Mouse (Mus musculus) midbrain, embryonic 12.5 days (tissue): ENCODE results near the gene Smyd2. TPM values are rescaled to one million over a fixed set of nuclear protein-coding genes. Genes with fewer than 3 reads are reported as not detected.

ENCODE experiments used
- ATAC-seq: fragments of 200-750 bp; cut with Nextera tagmentation; 2 replicates; pipeline ENCODE4 v1.8.0; 2017; ENCODE audit warnings: low read depth, moderate TSS enrichment, moderate library complexity; ENCODE audit not compliant: low FRiP score
- H3K27ac ChIP-seq: fragments of 300-500 bp; sonication (generic); replicated peaks from 2 replicates; pipeline ENCODE4 v1.5.1; 2016; ENCODE audit warnings: mild to moderate bottlenecking
- H3K27me3 ChIP-seq: fragments of 300-500 bp; sonication (generic); 2 replicates; pipeline ENCODE4 v1.6.1; 2016; ENCODE audit warnings: mild to moderate bottlenecking
- H3K36me3 ChIP-seq: fragments of 300-500 bp; sonication (generic); 2 replicates; pipeline ENCODE4 v1.6.1; 2016
- H3K4me1 ChIP-seq: fragments of 300-500 bp; sonication (generic); 2 replicates; pipeline ENCODE4 v1.6.1; 2016
- H3K4me2 ChIP-seq: fragments of 300-500 bp; sonication (generic); replicated peaks from 2 replicates; pipeline ENCODE4 v1.6.1; 2016; ENCODE audit warnings: mild to moderate bottlenecking, moderate library complexity
- H3K4me3 ChIP-seq: fragments of 300-500 bp; sonication (generic); 2 replicates; pipeline ENCODE4 v1.5.1; 2016; ENCODE audit warnings: mild to moderate bottlenecking
- H3K9ac ChIP-seq: fragments of 300-500 bp; sonication (generic); replicated peaks from 2 replicates; pipeline ENCODE4 v1.6.1; 2016; ENCODE audit warnings: mild to moderate bottlenecking, moderate library complexity
- H3K9me3 ChIP-seq: fragments of 300-500 bp; sonication (generic); 2 replicates; pipeline ENCODE4 v1.6.1; 2016; ENCODE audit warnings: mild to moderate bottlenecking
- WGBS: fragments of 180-500 bp; shearing (Covaris S2); methylation state at CpG from one replicate; pipeline ENCODE4 v1.1.7; 2016; 5-methylcytosine and 5-hydroxymethylcytosine counted together
- polyA plus RNA-seq: library from polyadenylated mRNA; unstranded; fragments of >200 nt; fragmentation: Nextera tagmentation; extraction: Ambion mirVana; gene quantifications from 2 replicates; pipeline ENCODE4 v1.2.1, GENCODE M21; 2016

Gene Smyd2
- polyA plus RNA-seq, 1 experiment from 2014 or later = 44.1 TPM

DNA sequence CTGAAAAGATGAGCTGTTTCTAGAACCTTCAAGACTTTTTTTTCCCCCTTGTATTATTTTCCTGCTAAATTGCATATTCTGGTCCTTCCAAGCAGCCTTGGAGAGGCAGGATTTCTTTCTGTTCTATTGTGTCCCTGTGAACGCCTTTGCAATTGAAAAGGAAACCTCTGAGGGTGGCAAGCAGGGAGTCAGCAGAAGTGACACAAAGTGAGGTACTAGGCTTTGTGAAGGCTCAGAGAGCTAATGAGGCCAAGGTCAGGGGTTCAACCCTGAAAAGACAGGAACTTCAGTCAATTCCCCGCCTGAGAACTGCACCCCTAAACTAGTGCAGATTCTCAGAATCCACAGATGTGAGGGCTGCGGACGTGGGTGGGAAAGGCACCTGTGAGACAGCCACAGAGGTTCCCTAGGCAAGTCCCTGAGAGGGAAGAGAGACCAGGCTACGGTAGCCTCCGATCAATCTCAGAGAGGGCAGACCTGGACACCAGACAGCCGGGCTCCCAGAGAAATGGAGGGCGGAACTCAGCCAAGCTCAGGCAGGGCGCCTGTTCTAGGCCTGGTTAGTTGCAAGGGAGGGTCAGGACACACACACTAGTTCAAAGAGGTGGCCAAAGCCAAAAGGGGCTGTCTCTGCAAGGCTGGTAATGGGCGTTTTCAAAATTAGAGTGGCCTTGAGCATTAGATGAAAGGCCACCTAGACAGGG lies 5.6 kb downstream of the Smyd2 start:
- ATAC-seq = no peak

DNA sequence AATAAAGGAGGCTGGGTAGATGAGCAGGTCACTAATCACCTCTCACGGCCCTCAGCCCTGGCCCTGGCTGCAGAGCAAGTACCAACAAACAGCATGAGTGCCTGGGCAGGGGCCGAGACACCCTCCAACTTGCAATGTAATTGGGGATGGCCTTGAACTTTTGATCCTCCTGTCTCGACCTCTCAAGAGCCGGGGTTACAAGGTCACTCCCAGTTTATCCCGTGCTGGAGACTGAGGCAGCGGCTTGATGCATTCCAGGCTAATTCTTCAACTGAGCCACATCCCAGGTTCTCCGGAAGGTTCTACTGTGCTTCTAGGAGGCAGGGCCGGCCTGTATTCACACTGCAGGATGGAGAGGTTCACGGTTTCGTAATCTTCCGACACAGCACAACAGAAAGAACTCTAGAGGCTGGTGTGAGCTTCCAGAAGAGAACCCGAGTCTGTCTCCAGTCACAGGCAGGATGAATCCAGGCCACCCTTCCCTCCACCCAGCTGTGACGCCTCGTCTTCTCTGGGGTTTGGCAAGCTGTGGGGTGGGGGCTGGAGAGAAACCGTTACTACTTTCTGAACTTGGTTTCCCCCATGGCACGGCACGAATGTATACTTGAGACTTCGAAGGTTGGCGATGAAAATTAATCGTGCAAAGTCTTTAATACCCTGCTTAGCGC lies 8.9 kb downstream of the Smyd2 start:
- no peak for ATAC-seq
- no peak overlapping the region for H3K27ac ChIP-seq
- H3K4me2 ChIP-seq = no peak overlapping the region
- H3K4me3 ChIP-seq = no peak overlapping the region
- H3K9me3 ChIP-seq = no peaks in the 10 kb centered on the region
- WGBS = 87% methylated on average over 21 of the region's 21 CpGs
- no peak overlapping the region for H3K9ac ChIP-seq
- H3K27me3 ChIP-seq = no peaks in the 10 kb centered on the region
- peaks cover 37% of the 10 kb centered on the region for H3K4me1 ChIP-seq
- H3K36me3 ChIP-seq = peaks cover 3% of the 10 kb centered on the region; the same call in 1 of the 2 replicates

More for the DNA sequence above, 5.6 kb downstream of the Smyd2 start:
- H3K9me3 ChIP-seq = no peaks in the 10 kb centered on the region
- no peak overlapping the region for H3K27ac ChIP-seq
- no peak overlapping the region for H3K4me2 ChIP-seq
- WGBS = 27% methylated on average over 10 of the region's 10 CpGs
- H3K9ac ChIP-seq = no peak overlapping the region
- peaks cover 41% of the 10 kb centered on the region for H3K4me1 ChIP-seq
- peaks cover 12% of the 10 kb centered on the region for H3K27me3 ChIP-seq
- no peaks in the 10 kb centered on the region for H3K36me3 ChIP-seq
- H3K4me3 ChIP-seq = no peak overlapping the region

DNA sequence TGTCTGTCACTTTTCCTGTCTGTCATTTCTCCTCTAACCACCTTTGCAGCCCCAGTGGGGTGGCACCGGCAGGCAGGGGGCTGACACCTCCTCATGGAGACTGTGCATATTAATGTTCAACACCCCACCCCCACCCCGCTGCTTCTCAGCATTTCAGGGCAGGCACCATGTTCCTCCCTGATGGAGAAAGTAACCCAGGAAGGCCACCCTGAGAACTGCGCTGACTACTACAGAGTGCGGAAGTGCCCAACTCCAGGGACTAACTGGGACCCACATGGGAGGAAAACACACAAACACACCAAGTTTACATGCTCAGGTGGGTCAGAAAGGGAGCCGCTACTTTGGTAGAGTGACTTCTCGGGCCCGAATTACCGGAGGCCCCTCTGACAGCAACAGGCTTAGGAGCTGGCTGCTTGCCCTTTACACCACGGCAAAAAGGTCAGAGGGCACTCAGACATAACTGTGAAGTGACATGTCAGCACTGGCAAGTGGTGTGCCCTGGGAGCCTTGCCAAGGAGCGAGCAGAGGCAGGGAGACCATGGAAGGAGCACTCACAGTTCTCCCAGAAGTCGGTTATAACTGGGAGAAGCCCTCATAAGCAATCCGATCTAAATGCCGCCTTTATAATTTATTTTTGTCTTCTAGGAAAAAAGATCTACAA lies 11.3 kb downstream of the Smyd2 start:
- Histone ChIP-seq H3K27ac (no peak overlapping the region), H3K9ac (no peak overlapping the region)
- 70% methylated on average over 13 of the region's 13 CpGs for WGBS

GRCm38 (mm10) chr1:189903169-189903568 lies 19.0 kb downstream of the Smyd2 start:
- H3K4me3 ChIP-seq = no peak overlapping the region
- 85% methylated on average over 11 of the region's 11 CpGs for WGBS
- no peak overlapping the region for H3K27ac ChIP-seq
- H3K27me3 ChIP-seq = no peaks in the 10 kb centered on the region
- ATAC-seq = no peak
- peaks cover under 1% of the 10 kb centered on the region; the same call in 1 of the 2 replicates for H3K36me3 ChIP-seq
- H3K4me2 ChIP-seq = no peak overlapping the region
- H3K9me3 ChIP-seq = no peaks in the 10 kb centered on the region
- no peak overlapping the region for H3K9ac ChIP-seq
- H3K4me1 ChIP-seq = peaks cover 2% of the 10 kb centered on the region

More for the DNA sequence above, 11.3 kb downstream of the Smyd2 start:
- H3K27me3 ChIP-seq = no peaks in the 10 kb centered on the region
- H3K4me3 ChIP-seq = no peak overlapping the region
- no peak for ATAC-seq
- no peaks in the 10 kb centered on the region for H3K9me3 ChIP-seq
- H3K4me2 ChIP-seq = no peak overlapping the region
- H3K36me3 ChIP-seq = peaks cover 4% of the 10 kb centered on the region; the same call in 1 of the 2 replicates
- H3K4me1 ChIP-seq = peaks cover 21% of the 10 kb centered on the region

- Histone ChIP-seq H3K9ac (no peak overlapping the region), H3K4me1 (peaks cover 6% of the 10 kb centered on the region), H3K4me2 (no peak overlapping the region), H3K4me3 (no peak overlapping the region), H3K36me3 (no peaks in the 10 kb centered on the region), H3K27ac (no peak overlapping the region), H3K27me3 (no peaks in the 10 kb centered on the region), H3K9me3 (no peaks in the 10 kb centered on the region)
- WGBS = 97% methylated on average over 9 of the region's 9 CpGs
- ATAC-seq = no peak
These were observed 19.8 kb downstream of the Smyd2 start for GRCm38 (mm10) chr1:189902413-189902812.

DNA sequence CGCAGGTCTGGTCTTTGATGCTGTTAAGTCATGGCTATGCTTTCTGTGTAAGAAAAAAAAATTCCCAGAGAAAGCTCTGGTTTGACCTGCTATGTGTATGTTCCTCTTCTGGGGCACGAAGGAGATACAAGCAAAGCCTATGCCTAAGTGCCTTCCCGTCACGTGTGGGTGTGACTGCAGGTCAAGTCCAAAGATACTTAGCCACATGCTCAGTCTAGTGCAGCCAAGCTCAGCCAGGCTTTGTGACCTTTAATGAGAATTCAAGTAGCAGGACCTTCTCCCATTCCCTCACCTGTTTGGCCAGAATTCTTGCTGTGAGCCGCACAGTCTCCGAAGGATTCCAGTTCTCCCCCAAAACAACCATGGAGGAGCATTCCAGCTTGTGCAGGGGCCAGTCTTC lies 22.6 kb downstream of the Smyd2 start:
- Histone ChIP-seq H3K4me3 (no peak overlapping the region), H3K36me3 (peaks cover 14% of the 10 kb centered on the region; the same call in 1 of the 2 replicates), H3K9me3 (no peaks in the 10 kb centered on the region), H3K27ac (no peak overlapping the region), H3K9ac (no peak overlapping the region), H3K27me3 (no peaks in the 10 kb centered on the region), H3K4me2 (no peak overlapping the region), H3K4me1 (peaks cover 6% of the 10 kb centered on the region)
- no peak for ATAC-seq
- WGBS = 92% methylated on average over 6 of the region's 6 CpGs

- H3K9ac ChIP-seq = no peak overlapping the region
- WGBS = 92% methylated on average over 13 of the region's 13 CpGs
- H3K36me3 ChIP-seq = peaks cover 16% of the 10 kb centered on the region; the same call in 1 of the 2 replicates
These were observed 23.5 kb downstream of the Smyd2 start for GRCm38 (mm10) chr1:189898708-189899107.

GRCm38 (mm10) chr1:189897861-189898260 lies 24.3 kb downstream of the Smyd2 start:
- H3K4me2 ChIP-seq = no peak overlapping the region
- 0 out of 2 replicates have a peak, but pooled peaks have one; percentile 29 for ATAC-seq
- 35% methylated on average over 9 of the region's 9 CpGs for WGBS
- H3K9me3 ChIP-seq = no peaks in the 10 kb centered on the region
- no peak overlapping the region for H3K4me3 ChIP-seq
- no peak overlapping the region for H3K27ac ChIP-seq
- no peak overlapping the region for H3K9ac ChIP-seq
- H3K4me1 ChIP-seq = peaks cover 6% of the 10 kb centered on the region
- no peaks in the 10 kb centered on the region for H3K27me3 ChIP-seq
- peaks cover 22% of the 10 kb centered on the region for H3K36me3 ChIP-seq

More at GRCm38 (mm10) chr1:189898708-189899107, 23.5 kb downstream of the Smyd2 start:
- no peaks in the 10 kb centered on the region for H3K27me3 ChIP-seq
- no peaks in the 10 kb centered on the region for H3K9me3 ChIP-seq
- no peak overlapping the region for H3K4me3 ChIP-seq
- H3K27ac ChIP-seq = no peak overlapping the region
- no peak for ATAC-seq
- H3K4me1 ChIP-seq = peaks cover 6% of the 10 kb centered on the region
- H3K4me2 ChIP-seq = no peak overlapping the region

GRCm38 (mm10) chr1:189894191-189894590 lies 28.0 kb downstream of the Smyd2 start:
- no peak overlapping the region for H3K4me3 ChIP-seq
- peaks cover 11% of the 10 kb centered on the region for H3K4me1 ChIP-seq
- 0 out of 2 replicates have a peak overlapping the region, but pooled peaks have one; percentile 20 for H3K9ac ChIP-seq
- H3K4me2 ChIP-seq = no peak overlapping the region
- no peaks in the 10 kb centered on the region for H3K9me3 ChIP-seq
- H3K27me3 ChIP-seq = no peaks in the 10 kb centered on the region
- H3K27ac ChIP-seq = no peak overlapping the region
- peaks cover 24% of the 10 kb centered on the region for H3K36me3 ChIP-seq
- 79% methylated on average over 9 of the region's 9 CpGs for WGBS
- no peak for ATAC-seq

- Histone ChIP-seq H3K36me3 (peaks cover 8% of the 10 kb centered on the region; the same call in 1 of the 2 replicates), H3K27ac (no peak overlapping the region), H3K9ac (no peak overlapping the region), H3K4me3 (no peak overlapping the region), H3K4me2 (no peak overlapping the region), H3K27me3 (peaks cover 5% of the 10 kb centered on the region; the same call in 1 of the 2 replicates), H3K4me1 (peaks cover 20% of the 10 kb centered on the region; the same call in 1 of the 2 replicates), H3K9me3 (no peaks in the 10 kb centered on the region)
- ATAC-seq = no peak
- 73% methylated on average over 10 of the region's 10 CpGs for WGBS
These were observed 33.4 kb downstream of the Smyd2 start for GRCm38 (mm10) chr1:189888749-189889148.

DNA sequence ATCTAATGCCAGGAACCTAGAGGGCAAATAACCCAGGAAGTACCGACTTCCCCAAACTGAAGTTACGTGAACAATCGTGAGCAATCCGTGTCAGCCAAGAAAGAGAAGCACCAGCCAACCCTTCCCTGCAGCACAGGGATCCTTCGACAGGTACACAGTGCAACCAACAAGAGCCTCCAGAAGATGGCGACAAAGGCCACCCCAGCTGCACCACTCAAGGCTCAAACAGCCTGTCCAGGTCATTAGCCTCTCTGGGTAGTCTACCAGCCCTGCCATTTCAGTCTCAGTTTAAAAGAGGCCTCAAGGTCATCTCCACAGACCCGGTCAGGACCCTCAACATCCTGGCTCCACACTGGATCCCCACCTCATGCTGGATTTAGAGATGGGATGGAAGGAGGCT lies 34.6 kb downstream of the Smyd2 start:
- no peak overlapping the region for H3K4me2 ChIP-seq
- no peaks in the 10 kb centered on the region for H3K36me3 ChIP-seq
- ATAC-seq = peak; percentile 31; the same call in 1 of the 2 replicates
- peaks cover 5% of the 10 kb centered on the region; the same call in 1 of the 2 replicates for H3K27me3 ChIP-seq
- H3K9ac ChIP-seq = no peak overlapping the region
- H3K4me3 ChIP-seq = no peak overlapping the region
- 36% methylated on average over 7 of the region's 7 CpGs for whole genome bisulfite sequencing
- H3K27ac ChIP-seq = no peak overlapping the region
- peaks cover 20% of the 10 kb centered on the region; the same call in 1 of the 2 replicates for H3K4me1 ChIP-seq
- no peaks in the 10 kb centered on the region for H3K9me3 ChIP-seq

DNA sequence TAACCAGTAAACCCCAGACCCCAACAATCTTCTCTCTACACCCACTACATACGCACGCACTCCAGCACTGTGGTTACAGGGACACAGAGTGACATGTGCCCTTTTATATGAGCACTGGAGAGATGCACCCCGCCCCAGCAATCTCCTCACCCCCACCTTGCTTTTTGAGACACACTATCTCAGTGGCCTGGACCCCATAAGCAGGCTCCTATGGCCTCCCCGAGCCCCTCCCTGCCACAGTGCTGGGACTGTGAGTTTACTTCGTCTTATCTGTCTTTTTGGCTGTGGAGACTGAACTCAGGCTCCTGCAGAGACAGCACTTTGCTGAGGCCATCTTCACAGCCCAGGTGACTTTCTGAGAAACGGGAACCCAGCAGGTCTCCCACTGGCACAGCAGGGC lies 36.2 kb downstream of the Smyd2 start:
- 80% methylated on average over 6 of the region's 6 CpGs for WGBS
- H3K9me3 ChIP-seq = no peaks in the 10 kb centered on the region
- ATAC-seq = no peak

More for the DNA sequence above, 36.2 kb downstream of the Smyd2 start:
- Histone ChIP-seq H3K36me3 (no peaks in the 10 kb centered on the region), H3K27me3 (peaks cover 5% of the 10 kb centered on the region; the same call in 1 of the 2 replicates), H3K4me3 (no peak overlapping the region), H3K9ac (no peak overlapping the region), H3K4me2 (no peak overlapping the region), H3K4me1 (peaks cover 20% of the 10 kb centered on the region; the same call in 1 of the 2 replicates), H3K27ac (no peak overlapping the region)
